Mouse (Mus musculus): ENCODE results near the gene Fam170b. TPM values are rescaled to one million over a fixed set of nuclear protein-coding genes. Genes with fewer than 3 reads are reported as not detected.

Gene Fam170b
- polyA plus RNA-seq (2012; rRNA removed; ENCODE audit: low replicate concordance): not detected in 2 replicates

DNA sequence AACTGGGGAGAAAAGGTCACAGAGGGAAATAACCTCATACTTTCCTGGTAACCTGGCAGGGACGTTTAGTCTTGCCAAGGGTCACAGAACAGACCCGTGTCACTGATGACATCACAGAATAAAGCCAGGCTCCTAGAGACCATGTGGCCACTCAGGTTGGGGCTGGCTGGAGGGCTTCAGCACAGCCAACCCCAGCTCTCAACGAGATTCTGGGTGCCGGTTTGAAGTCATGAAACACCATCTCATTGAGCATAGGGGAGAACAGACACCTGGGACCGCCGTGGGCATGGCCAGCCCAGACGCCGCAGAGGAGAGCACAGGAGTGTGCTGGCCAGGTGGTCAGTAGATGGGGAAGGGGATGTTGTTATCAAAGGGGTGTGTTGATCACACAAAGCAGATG is at the start of gene Fam170b:
TSS of gene Fam170b (plus strand) at position 116 of the 400 bp plus-strand sequence.

GRCm38 (mm10) chr14:32785556-32786130 is 48.1 kb upstream of the Fam170b start, which contains the start of gene Tmem273:
Gene Tmem273, plus strand, starts transcription at chr14:32785963.

DNA sequence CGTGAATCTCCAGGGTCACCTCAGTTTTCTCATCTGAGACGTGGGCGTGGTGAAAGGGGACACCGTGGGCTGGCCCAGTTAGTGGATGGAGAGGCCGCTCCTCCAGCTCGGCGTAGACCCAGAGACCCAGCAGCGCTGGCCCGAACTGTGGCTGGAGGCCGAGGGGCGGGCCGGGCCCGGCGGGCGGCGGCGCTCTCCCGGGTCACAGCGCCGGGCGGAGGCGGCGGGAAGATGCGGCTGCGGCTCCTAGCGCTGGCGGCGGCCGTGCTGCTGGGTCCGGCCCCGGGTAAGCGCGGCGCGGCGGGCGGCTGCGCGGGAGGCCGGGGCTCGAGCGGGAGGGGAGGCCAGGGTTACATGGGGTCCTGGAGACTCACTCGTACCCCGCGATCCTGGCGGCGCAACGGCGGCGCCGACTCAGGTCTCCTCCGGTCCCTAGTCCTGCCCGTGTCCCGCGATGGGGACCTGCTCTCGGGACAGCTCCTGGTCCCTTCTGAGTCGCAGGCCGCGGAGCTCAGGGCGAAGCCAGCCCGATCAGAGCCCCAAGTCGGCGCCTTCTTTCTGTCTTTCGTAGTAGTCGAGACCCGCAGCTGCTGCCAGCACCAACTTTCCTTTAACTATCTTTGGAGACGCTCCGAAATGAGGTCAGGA is 23.0 kb downstream of the Fam170b start, which contains the start of gene Vstm4:
TSS of gene Vstm4 (plus strand) at position 76 of the 648 bp plus-strand sequence.

Other genes starting within 250 kb of the Fam170b start
- not detected in 2 replicates for gene Prrxl1, start 234.6 kb upstream of the Fam170b start, polyA plus RNA-seq (2012; rRNA removed; ENCODE audit: low replicate concordance)
- 0.05 and 11.7 TPM in 2 replicates for gene 3425401B19Rik, start 148.7 kb upstream of the Fam170b start, polyA plus RNA-seq (2012; rRNA removed; ENCODE audit: low replicate concordance)
- gene Tmem273, start 48.0 kb upstream of the Fam170b start, polyA plus RNA-seq (2012; rRNA removed; ENCODE audit: low replicate concordance): 2.2 and 2.9 TPM in 2 replicates
- 2.9 and 3.8 TPM in 2 replicates for gene Vstm4, start 22.8 kb downstream of the Fam170b start, polyA plus RNA-seq (2012; rRNA removed; ENCODE audit: low replicate concordance)
- 0.27 and 0.40 TPM in 2 replicates for gene Lrrc18, start 157.4 kb downstream of the Fam170b start, polyA plus RNA-seq (2012; rRNA removed; ENCODE audit: low replicate concordance)